Mouse (Mus musculus) kidney, postnatal 4 days (tissue): ENCODE results near the gene Gm12216.

Source experiments
- DNase-seq, 2 experiments: peaks; one replicate each; pipeline ENCODE4 v3.0.0; 2021; ENCODE audit warnings: mixed read lengths in 2 of 2

The Gm12216 gene

DNA sequence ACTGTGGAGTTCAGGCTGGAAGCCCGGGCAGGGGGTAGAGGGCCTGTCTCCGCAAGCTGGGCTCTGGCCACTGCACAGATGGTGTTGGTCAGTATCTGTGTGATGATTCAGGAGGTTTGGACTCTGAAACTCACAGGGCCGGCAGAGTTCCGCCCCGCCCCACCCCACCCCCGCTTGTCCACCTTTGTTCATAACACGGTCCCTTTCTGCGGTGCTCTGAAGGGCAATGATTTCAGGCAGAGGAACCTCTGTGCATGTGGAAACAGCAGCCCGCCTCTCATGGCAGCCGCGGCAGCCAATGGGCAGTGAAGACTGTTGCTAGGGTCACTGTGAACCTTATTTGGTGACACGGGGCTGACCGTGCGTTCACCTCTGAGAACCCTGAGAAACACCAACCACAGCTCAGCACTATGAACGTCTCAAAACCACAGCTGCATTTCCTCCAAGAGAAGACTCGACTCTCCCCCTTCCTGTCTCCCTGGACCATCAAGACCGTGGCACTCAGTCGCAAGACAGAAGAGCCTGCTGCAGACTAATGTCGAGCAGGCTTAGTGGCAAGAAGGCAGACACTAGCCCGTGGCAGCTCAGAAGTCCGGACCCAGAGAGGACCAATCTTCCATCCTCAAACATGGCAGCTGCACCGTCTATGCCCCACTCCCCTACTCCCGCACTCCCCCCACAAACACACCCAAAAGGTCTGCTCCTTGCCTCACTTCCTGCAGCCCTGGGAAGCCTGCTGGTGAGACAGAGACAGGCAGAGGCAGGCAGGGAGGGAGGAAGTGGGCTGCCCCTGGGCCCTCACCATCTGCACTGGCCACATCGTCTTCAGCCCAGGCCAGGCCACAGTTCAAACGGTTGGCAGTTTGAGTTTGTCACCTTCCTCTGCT lies 64.1 kb downstream of the Gm12216 start:
- peak; percentile 67 to 81 for DNase-seq

DNA sequence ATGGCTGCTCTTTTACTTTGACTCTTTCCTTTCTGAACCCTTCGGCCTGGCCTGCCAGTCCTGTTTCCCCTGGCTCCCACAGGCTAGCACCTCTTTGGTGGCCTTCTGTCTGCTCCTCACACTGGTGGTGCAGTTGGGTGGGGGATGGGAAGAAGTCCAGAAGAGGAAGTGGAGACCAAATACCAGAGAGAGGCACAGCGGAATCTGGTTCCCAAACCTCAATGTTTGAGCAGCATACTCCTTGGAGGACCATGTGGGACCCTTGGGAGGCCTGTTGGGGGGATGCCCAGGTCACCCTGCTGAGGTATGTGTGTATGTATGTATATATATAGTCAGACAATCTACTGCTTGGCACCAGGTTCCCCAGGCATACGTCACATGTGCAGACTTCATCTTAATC lies 65.0 kb downstream of the Gm12216 start:
- peak in 1 of 2 experiments; percentile 42 for DNase-seq

GRCm38 (mm10) chr11:53792986-53793385 lies 66.1 kb downstream of the Gm12216 start:
- DNase-seq = peak in 1 of 2 experiments; percentile 2

DNA sequence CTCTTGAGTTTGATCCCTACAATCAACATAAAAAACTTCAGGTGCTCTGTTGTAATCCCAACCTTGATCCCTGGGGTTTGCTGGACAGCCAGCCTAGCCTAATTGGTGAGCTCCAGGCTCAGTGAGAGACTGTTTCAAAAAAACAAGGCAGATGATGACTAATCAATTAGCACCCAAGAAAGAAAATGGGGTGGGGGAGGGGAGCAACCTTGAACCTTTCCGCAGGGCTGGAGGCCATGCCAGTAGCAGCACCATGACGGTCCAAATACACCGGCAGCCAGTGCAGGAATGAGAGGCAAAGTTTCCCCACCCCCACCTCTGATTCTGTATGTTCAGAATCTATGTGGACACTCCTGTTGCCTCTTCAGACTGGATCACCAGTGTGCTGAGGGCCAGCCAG lies 69.8 kb downstream of the Gm12216 start:
- DNase-seq = no peak

GRCm38 (mm10) chr11:53788196-53788595 lies 70.9 kb downstream of the Gm12216 start:
- peak in 1 of 2 experiments; percentile 41 for DNase-seq

DNA sequence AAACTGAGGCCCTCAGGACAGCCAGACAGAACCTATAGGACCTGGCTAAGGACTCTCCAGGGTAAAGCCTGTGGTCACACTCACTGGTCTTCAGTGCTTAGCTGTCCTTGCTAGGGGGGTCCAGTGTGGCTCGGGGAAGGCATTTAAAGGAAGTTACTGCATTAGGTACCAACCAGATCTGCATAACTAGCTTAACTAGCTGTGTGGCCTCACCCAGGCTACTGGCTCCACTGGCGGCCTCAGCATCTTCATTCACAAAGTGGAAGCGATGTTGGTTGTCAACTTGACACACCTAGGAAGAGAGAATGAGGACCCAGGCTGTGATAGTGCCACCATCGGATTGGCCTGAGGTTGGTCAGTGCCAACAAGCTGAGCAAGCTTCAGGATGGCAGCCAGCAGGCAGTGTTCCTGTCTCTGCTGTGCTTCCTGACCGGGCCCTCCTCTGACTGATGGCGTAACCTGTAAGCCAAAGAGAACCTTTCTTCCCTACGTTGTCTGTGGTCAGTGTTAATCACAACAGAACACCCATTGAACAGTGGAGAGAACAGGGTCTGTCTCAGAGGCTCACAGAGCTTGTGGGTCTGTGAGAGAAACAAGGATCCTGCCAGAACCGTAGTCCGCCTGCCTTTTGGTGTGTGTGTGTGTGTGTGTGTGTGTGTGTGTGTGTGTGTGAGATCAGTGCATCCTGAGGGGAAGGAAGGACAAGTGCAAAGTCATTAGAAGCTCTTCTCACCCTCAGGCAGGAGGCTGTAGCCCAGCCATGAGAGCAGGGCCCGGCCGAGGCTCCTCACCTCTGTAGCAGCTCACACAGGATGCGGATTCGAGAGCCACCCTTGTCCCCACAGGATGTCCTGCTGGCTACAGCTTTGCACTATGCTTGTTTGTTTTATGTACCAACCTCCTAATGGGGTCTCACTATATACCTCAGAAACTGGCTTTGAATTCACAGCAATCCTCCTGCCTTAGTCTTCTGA lies 72.7 kb downstream of the Gm12216 start:
- DNase-seq = no peak

GRCm38 (mm10) chr11:53785311-53785936 lies 73.6 kb downstream of the Gm12216 start:
- no peak for DNase-seq

GRCm38 (mm10) chr11:53783288-53783687 lies 75.8 kb downstream of the Gm12216 start:
- no peak for DNase-seq

DNA sequence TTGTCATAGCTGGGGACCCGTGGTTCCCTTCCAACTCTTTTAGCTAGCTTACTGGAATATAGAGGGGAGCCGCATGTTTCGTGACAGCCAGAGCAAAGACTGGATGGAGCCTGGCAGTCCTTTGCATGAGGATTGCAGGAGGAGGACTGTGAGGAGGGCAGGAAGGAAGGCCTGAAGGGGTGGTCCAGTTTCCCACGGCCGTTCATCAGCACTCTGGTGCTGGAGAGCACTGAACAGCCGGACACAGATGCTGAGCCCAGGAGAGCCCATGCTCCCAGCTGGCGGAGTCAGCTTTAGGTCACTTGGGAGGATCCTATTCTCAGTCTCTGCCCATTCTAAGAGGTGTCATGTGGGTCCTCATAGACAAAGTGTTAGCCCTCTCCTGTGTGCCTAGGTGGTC lies 77.1 kb downstream of the Gm12216 start:
- DNase-seq = peak; percentile 36 to 57

DNA sequence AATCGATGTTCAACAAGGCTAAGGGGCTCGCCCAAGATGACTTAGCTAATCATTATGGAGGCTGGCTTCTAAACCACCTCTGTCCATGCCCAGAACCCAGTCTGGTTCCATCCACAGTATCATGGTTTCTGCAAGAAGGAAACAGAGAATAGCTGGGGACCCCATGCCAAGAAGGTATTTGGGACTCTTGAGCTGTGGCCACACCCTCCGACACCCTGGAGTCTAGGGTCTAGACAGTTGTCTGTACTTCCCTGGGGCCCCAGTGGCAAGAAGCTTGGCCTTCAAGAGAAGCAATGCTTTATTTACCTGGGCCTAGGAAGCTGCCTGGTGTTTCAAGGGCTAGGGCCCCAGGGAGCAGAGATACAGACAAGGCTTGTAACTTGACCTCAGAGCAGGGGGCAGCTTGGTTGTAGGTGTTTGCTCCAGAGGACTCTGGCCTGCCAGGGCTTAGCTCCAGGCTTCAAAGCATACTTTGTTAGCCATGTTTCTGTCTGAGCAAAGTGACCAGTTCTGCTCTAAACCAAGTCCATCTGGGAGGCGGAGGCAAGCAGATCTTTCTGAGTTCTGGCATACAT lies 77.8 kb downstream of the Gm12216 start:
- DNase-seq = no peak

GRCm38 (mm10) chr11:53780262-53780661 lies 78.8 kb downstream of the Gm12216 start:
- no peak for DNase-seq

GRCm38 (mm10) chr11:53779808-53780207 lies 79.2 kb downstream of the Gm12216 start:
- no peak for DNase-seq

GRCm38 (mm10) chr11:53778455-53778854 lies 80.6 kb downstream of the Gm12216 start:
- DNase-seq = no peak

GRCm38 (mm10) chr11:53777736-53778135 lies 81.3 kb downstream of the Gm12216 start:
- DNase-seq = no peak

- no peak for DNase-seq
These were observed 84.3 kb downstream of the Gm12216 start for GRCm38 (mm10) chr11:53774659-53775255.

DNA sequence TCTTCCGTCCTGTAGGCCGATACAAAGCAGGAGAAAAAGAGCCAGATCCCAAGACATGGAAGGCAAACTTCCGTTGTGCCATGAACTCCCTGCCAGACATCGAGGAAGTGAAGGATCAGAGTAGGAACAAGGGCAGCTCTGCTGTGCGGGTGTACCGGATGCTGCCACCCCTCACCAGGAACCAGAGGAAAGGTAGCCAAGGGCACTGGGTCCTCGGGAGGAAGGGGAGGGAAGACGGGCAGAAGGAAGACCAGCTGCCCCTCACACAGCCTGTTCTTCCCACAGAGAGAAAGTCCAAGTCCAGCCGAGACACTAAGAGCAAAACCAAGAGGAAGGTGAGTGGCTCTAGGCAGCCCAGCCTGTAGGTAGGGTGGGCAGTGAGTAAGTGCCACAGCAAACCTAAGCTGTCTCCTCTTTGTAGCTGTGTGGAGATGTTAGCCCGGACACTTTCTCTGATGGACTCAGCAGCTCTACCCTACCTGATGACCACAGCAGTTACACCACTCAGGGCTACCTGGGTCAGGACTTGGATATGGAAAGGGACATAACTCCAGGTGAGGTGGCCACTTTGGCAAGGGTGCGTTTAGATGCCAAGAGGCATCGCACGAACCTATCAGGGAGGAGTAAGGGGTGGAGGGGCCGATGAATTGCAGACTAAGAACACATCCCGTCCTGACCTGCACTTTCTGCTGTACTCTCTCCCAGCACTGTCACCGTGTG lies 85.3 kb downstream of the Gm12216 start:
- no peak for DNase-seq

- no peak for DNase-seq
These were observed 86.0 kb downstream of the Gm12216 start, which contains the start of gene Gm17334 for GRCm38 (mm10) chr11:53773087-53773486. Gene Gm17334 (minus strand): TSS chr11:53773187.

DNA sequence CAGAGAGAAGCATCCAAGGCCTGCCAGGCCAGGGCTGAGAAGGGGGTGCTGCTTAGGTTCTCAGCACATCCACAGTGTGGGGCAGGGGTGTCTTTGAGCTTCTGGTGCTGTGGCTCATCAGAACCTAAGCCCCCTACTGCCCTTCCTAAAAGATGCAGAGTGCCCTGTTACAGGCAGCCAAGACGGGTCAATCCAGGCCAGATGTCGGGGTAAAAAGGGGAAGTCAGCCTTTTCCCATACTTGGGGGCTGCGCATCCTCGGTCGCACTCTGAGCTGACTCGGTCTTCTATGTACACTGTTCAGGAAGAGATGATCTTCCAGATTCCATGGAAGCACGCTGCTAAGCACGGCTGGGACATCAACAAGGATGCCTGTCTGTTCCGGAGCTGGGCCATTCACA lies 86.5 kb downstream of the Gm12216 start:
- DNase-seq = no peak

GRCm38 (mm10) chr11:53771001-53771744 lies 87.9 kb downstream of the Gm12216 start:
- DNase-seq = no peak

- peak; percentile 84 to 92 for DNase-seq
These were observed 88.8 kb downstream of the Gm12216 start for GRCm38 (mm10) chr11:53770125-53770791.
